Mouse (Mus musculus) inflammation-experienced regulatory T-cells, adult 16 weeks (primary cell): ENCODE results near the gene Gm11111. TPM values are rescaled to one million over a fixed set of nuclear protein-coding genes. Genes with fewer than 3 reads are reported as not detected.

ENCODE experiments used
- polyA plus RNA-seq: library from polyadenylated mRNA; unstranded; fragments of 100-300 nt; shearing (Covaris generic); gene quantifications from one replicate; pipeline ENCODE4 v1.2.1, GENCODE M21; 2017

Gene Gm11111
- not detected for polyA plus RNA-seq

DNA sequence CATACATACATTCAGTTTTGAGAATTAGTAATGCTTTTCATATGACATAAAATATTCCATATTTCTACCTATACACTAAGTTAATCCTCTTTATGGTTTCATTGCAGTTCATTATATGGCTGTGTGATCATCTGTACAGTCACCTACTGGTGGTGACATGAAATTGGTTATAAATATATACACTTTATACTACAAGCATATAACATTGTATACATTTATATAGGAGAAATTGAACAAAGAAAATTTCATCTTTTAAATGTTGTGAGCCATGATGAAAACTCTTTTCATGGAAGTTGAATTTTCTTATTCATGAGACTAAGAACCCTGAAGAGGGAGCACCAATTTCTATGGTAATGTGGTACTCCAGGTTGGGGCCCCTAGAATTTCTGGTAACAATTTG, at the start of gene Gm11111:
Gm11111 (plus strand) TSS at position 301 of the 400 bp plus-strand sequence.

Other genes starting within 250 kb of the Gm11111 start
- not detected for gene Cfap299, start 223.4 kb upstream of the Gm11111 start, polyA plus RNA-seq